Mouse (Mus musculus) embryo, embryonic 10.5 days (tissue): ENCODE measurements around the gene Pgbd5.
"Not testable (repeated sequence)": the region's sequence is repeated elsewhere in the genome, so short reads cannot be mapped to it uniquely, and the experiment has no call there.

ENCODE experiments used
- DNase-seq: peaks from one replicate; pipeline ENCODE4 v3.0.0-alpha.2; 2015; ENCODE audit warnings: low spot score

Pgbd5 gene

GRCm38 (mm10) chr8:124429417-124429816 is 10.0 kb downstream of the Pgbd5 start:
- no peak for DNase-seq

GRCm38 (mm10) chr8:124428721-124429120 is 10.7 kb downstream of the Pgbd5 start:
- not testable (repeated sequence) for DNase-seq

- no peak for DNase-seq
Observed at GRCm38 (mm10) chr8:124421413-124421812, 18.0 kb downstream of the Pgbd5 start.

- DNase-seq = no peak
Observed at GRCm38 (mm10) chr8:124418927-124419326, 20.5 kb downstream of the Pgbd5 start.

GRCm38 (mm10) chr8:124418185-124418584 is 21.3 kb downstream of the Pgbd5 start:
- no peak for DNase-seq

GRCm38 (mm10) chr8:124416646-124417045 is 22.8 kb downstream of the Pgbd5 start:
- no peak for DNase-seq

- DNase-seq = no peak
Observed at GRCm38 (mm10) chr8:124415789-124416188, 23.7 kb downstream of the Pgbd5 start.

DNA sequence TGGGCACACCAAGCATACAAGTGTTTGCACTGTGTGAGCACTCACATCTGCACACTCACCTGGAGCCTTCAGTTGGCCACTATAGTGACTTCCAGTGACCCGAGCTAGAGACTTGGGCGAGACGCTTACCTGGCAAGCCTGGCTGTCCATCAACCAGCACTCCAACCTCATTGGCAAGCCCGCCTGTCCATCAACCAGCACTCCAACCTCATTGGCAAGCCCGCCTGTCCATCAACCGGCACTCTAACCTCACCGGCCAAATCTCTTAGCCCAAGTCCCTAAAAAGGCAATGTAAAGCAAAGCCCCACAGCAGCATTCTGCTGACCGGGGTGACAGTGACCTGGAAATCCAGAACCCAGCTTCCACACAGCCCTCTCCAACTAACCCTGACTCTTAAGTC is 24.5 kb downstream of the Pgbd5 start:
- DNase-seq = no peak

GRCm38 (mm10) chr8:124413244-124413965 is 26.1 kb downstream of the Pgbd5 start:
- DNase-seq = no peak

DNA sequence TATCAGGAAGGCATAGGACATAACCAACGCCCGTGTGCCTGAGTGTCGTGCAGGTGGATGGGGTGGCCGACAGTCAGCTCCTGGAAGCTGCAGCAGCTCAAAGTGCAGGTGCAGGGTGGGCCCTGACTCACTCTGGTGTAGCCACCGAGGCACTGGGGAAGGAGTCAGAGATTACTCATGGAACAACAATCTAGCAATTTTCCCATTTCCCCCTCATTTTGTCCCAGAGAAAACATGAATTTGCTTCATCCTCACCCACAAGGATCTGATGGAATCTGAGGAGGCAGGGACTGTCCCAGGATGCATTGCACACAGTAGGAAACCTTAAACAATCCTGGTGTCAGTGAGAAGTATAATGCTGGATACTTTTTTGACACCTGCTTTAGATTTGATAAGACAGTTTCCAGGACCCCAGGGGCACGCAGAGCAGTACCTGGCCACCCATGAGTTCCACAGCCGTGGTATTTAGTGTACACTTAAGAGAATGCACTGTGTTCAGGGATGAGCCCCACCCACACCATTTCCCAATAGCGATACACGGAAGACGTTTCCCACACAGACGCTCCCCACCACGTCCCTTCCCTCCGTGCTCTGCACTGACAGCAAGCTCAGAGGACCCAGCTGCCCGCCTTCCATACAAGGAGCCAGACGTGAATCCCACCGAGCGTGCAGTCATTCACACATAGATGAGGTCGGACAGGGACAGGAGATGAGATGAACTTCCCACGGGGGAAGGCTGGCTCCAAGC is 26.8 kb downstream of the Pgbd5 start:
- DNase-seq = no peak

- DNase-seq = no peak
Observed at GRCm38 (mm10) chr8:124404471-124405260, 34.8 kb downstream of the Pgbd5 start.

- peak; percentile 64 for DNase-seq
Observed at GRCm38 (mm10) chr8:124403876-124404275, 35.6 kb downstream of the Pgbd5 start.

- no peak for DNase-seq
Observed at GRCm38 (mm10) chr8:124399403-124399861, 40.0 kb downstream of the Pgbd5 start.

DNA sequence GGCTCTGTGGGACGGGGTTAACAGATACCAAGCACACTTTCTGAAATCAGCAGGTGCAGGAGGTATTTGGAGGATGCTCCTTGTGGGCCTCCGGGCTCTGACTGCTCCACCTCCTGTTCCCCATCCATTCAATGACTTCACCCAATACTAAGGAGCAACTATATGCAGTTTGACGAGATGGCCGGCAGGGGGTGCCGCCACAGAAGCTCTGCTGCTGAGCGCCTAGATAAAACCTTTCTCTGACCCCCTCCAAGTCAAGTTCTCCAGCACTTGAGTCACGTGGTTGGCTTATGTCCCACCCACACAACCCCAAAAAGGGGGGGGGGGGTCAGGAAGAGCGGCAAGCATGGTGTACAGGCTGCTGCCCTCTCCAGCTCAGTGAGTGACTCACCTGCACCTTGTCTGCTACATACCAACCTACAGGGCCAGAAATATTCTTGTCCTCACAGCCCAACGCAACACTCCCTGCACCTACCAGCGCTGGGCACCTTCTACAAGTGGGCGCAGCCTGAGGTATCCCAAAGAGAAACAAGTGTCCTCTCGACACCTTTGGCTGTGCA is 40.5 kb downstream of the Pgbd5 start:
- peak; percentile 67 for DNase-seq

GRCm38 (mm10) chr8:124397321-124398065 is 42.0 kb downstream of the Pgbd5 start:
- DNase-seq = no peak

GRCm38 (mm10) chr8:124396531-124396930 is 42.9 kb downstream of the Pgbd5 start:
- DNase-seq = no peak

DNA sequence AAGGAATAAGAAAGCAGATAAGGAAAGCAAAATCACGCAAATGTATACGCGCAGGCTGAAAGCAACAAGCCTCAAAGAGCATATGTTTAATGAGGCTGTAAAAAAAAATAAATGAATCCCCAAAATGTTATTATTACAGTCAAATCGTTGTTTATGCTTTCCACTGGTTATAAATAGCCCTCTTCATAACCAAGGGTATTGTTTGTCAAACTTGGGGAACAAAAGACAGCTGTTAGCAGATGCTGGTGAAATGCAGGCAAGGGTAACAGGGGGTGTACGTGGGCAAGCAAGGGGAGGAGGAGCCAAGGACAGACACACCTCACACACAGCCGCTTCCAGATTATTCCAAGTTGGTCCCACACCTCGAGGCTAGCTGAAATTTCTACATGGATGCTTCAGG is 44.1 kb downstream of the Pgbd5 start:
- DNase-seq = no peak

DNA sequence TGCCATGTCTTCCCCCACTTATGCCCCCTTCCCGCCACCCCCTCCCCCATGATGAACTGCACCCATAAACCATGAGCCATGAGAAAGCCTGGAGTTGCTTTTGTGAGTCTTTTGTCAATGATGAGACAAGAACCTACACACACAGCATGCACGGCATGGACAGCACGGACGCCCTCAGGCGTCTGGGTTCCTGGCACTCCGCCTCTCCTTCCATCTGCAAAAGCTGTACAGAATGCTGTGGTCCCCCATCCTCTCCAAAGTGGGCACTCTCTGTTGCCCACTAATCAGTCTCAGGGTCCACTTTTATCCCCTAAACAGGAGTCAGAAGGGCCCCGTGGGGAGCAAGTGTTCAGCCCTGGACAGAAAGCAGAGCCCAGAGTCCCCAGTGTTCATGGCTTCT is 44.5 kb downstream of the Pgbd5 start:
- no peak for DNase-seq

- peak; percentile 15 for DNase-seq
Observed at GRCm38 (mm10) chr8:124393927-124394326, 45.5 kb downstream of the Pgbd5 start.

- DNase-seq = no peak
Observed at GRCm38 (mm10) chr8:124393013-124393412, 46.4 kb downstream of the Pgbd5 start.

GRCm38 (mm10) chr8:124392271-124393012 is 47.0 kb downstream of the Pgbd5 start:
- DNase-seq = peak; percentile 6
